Mouse (Mus musculus) C2C12 (cell line): Measurements from ENCODE around the gene Dpf1.

ENCODE experiments used
- CTCF ChIP-seq: IDR thresholded peaks from one replicate; pipeline ENCODE4 v1.5.1; 2011; ENCODE audit not compliant: control insufficient read depth, insufficient read depth, insufficient read length
- MAX ChIP-seq: IDR thresholded peaks from one replicate; pipeline ENCODE4 v1.6.1; 2011; ENCODE audit warnings: mild to moderate bottlenecking, control low read depth
- MYOD1 ChIP-seq: IDR thresholded peaks from one replicate; pipeline ENCODE4 v1.6.1; 2011; ENCODE audit warnings: low read depth; ENCODE audit not compliant: control insufficient read depth, insufficient read length
- USF1 ChIP-seq: IDR thresholded peaks from one replicate; pipeline ENCODE4 v1.6.1; 2011; ENCODE audit warnings: low read depth, mild to moderate bottlenecking, control low read depth, moderate library complexity

DNA sequence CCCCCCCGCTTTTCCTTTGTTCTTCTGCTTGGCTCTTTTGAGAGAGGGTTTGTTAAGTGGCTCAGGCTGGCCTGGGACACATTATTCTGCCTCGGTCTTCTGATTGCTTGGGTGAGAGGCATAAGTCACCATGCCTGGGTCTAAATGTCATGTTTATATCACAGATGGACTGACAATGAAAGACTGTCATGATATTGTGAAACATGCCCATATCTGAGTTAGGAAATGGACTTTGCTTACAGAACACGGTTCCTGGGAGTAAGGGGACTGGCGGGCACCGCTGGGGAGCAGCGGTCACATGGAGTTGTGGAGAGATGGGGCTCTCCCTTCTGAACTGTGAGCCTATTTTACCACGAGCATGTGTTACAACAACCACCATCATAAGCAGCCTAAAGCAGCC lies 30.4 kb downstream of the Dpf1 start:
- TF ChIP-seq CTCF (no peak), USF1 (no peak), MAX (no peak), MYOD1 (no peak)
